In genomic region chr8:127065113-127065473, GRCm38 (mm10) we compare ENCODE assay signal across 9 mouse cellular contexts. TPM values are rescaled to one million over a fixed set of nuclear protein-coding genes. Genes with fewer than 3 reads are reported as not detected.
DNase-seq lines count a peak whose midpoint lies in the region; ATAC-seq and TF ChIP-seq lines count a peak whose summit lies in the region.
"Had no signal": no experiment of that assay in that cellular context is flagged by ENCODE, and none has a peak within 500 bp of the region (broad histone marks: within the 10 kb centered on the region; RNA-seq: fewer than 3 reads in every experiment).

No protein-coding gene starts in this region.

- peaks cover 46% of the 10 kb centered on the region for H3K27me3 ChIP-seq in erythroblast, embryonic 14.5 days (ENCODE audit: control insufficient read depth)
- H3K27me3 ChIP-seq in C2C12 (ENCODE audit: control insufficient read depth, insufficient read depth, insufficient read length) = no peaks in the 10 kb centered on the region

- TF ChIP-seq CTCF in C2C12 (IDR thresholded peaks at IDR 0.05; ENCODE audit: control insufficient read depth, insufficient read depth, insufficient read length) = no peak

- no peaks in the 10 kb centered on the region for H3K36me3 ChIP-seq in erythroblast, embryonic 14.5 days (ENCODE audit: control insufficient read depth)
- no peaks in the 10 kb centered on the region for H3K36me3 ChIP-seq in C2C12 (ENCODE audit: control insufficient read depth, insufficient read depth)

- peaks cover 42% of the 10 kb centered on the region for H3K79me3 ChIP-seq in C2C12 (ENCODE audit: low read depth)

- DNase-seq in forelimb bud, embryonic 11.5 days (ENCODE audit: low read depth, low spot score) = peak; percentile 55
- peak; percentile 44 for DNase-seq in mesoderm, embryonic 11.5 days (ENCODE audit: low read depth, low spot score)
- no peak for DNase-seq in urinary bladder, postnatal 10 days (ENCODE audit: low spot score)
- DNase-seq in layer of hippocampus, adult 9-11 months = no peak
- DNase-seq in c-Kit-positive CD71-positive TER-119-positive erythroid progenitor cells, embryonic 14.5 days (ENCODE audit: low spot score) = no peak

- no peak for ATAC-seq in erythroblast, adult 5-6 weeks (replicated peaks; ENCODE audit: low FRiP score, poor library complexity, severe bottlenecking)

- peak overlapping the region; percentile 94 for H3ac ChIP-seq in C2C12 (ENCODE audit: control insufficient read depth, insufficient read length, low read depth)

- H3K79me2 ChIP-seq in C2C12 (ENCODE audit: control insufficient read depth, insufficient read depth) = peaks cover 60% of the 10 kb centered on the region

- no peaks in the 10 kb centered on the region; the same call in 1 of the 2 replicates for H3K9me3 ChIP-seq in erythroblast, embryonic 14.5 days (ENCODE audit: control insufficient read depth, low read length)
- H3K9me3 ChIP-seq: megakaryocyte, embryonic 14.5 days had no signal

- H3K4me3 ChIP-seq in erythroblast, embryonic 14.5 days (replicated peaks) = peak overlapping the region; percentile 58
- H3K4me3 ChIP-seq in C2C12 (ENCODE audit: insufficient read depth, poor library complexity, severe bottlenecking) = peak overlapping the region; percentile 68

- H3K4me1 ChIP-seq in erythroblast, embryonic 14.5 days (ENCODE audit: control insufficient read depth) = no peaks in the 10 kb centered on the region

TF ChIP-seq in C2C12, 6 proteins besides CTCF, POLR2A, EP300 and RAD21:
- TF ChIP-seq MYOD1 (IDR thresholded peaks at IDR 0.05; ENCODE audit: control insufficient read depth, insufficient read length, low read depth) = no peak
- TF ChIP-seq FOSL1 (IDR thresholded peaks at IDR 0.05; ENCODE audit: insufficient read depth, low read length, poor library complexity, severe bottlenecking) = no peak
- TF ChIP-seq CEBPB (IDR thresholded peaks at IDR 0.05; ENCODE audit: low read depth) = no peak
- no peak for TF ChIP-seq MYOG (IDR thresholded peaks at IDR 0.05; ENCODE audit: control insufficient read depth, extremely low read depth, insufficient read length)
- no peak for TF ChIP-seq MAX (IDR thresholded peaks at IDR 0.05)
- no peak for TF ChIP-seq USF1 (IDR thresholded peaks at IDR 0.05; ENCODE audit: low read depth)
TF ChIP-seq in C2C12: peak in this region for 0.

RNA-seq across cellular contexts. Expression of gene Pard3, which starts 1.4 kb away (rescaled TPM):
- 0.02 TPM in 1 of 2 replicates, not detected in the other for polyA plus RNA-seq in erythroblast, embryonic 14.5 days (2012)
- total RNA-seq in erythroblast, adult 5-6 weeks (2015; ENCODE audit: low replicate concordance) = 1.5 and 2.7 TPM in 2 replicates
- 4.2 and 5.8 TPM in 2 replicates for total RNA-seq in erythroblast, adult 5-6 weeks (2017; ENCODE audit: low replicate concordance)
- 8.4 TPM for polyA plus RNA-seq in C2C12 (2012; fragmentation: generic; extraction: Trizol)

Comparison
In these comparisons a context has a peak if more than half of its experiments do, and no peak if none do; other contexts are left out.
1. DNase-seq: peak in forelimb bud, embryonic 11.5 days (single experiment) and mesoderm, embryonic 11.5 days (single experiment); none in urinary bladder, postnatal 10 days (single experiment), layer of hippocampus, adult 9-11 months (single experiment) and c-Kit-positive CD71-positive TER-119-positive erythroid progenitor cells, embryonic 14.5 days (single experiment).